8 mouse cellular contexts compared by ENCODE assay signal in the genomic region with DNA sequence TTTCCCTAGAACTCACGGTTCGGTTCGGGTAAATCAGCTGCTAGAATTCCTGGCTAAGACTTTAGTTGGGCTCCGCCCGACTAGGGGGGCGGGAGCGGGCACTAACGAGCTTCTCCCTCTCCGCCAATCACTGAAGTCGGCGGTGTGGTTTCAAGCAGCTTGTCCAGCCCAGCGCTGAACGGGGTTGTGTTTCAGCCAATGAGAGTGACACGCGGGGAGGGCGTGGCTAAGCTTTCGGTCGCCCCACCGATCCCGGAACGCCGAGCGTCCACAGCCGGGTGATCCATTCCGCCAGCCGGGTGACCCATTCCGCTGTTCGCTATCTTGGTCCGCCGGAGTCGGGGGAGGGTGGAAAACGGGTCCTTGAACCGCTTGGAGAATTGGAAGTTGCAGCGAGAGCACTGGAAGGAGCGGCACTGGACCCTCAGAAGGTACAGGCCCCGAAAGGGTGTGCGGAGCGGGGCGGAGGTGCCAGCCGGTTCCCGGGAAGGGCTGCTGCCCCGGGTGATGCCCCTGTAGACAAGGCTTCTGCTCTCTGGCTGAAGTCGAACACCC. TPM values are rescaled to one million over a fixed set of nuclear protein-coding genes. Genes with fewer than 3 reads are reported as not detected.
DNase-seq lines count a peak whose midpoint lies in the region; ATAC-seq lines count a peak whose summit lies in the region.

A gene (plus strand): TSS at position 273 of the 555 bp plus-strand sequence.

- H3K27ac ChIP-seq in heart, embryonic 14.5 days (replicated peaks in 1 of 2; ENCODE audit: control insufficient read depth in 1 of 2, insufficient read depth in 1 of 2, low read depth in 2 of 2, low read length in 2 of 2): peak within 1 kb of the TSS; percentile 44 to 72
- H3K27ac ChIP-seq in liver, embryonic 13.5 days: peak within 1 kb of the TSS; percentile 84
- peak within 1 kb of the TSS; percentile 66 for H3K27ac ChIP-seq in stomach, embryonic 16.5 days (ENCODE audit: low read length)

- peak; percentile 100 for ATAC-seq in CD4-positive, CD25-positive, alpha-beta regulatory T cell, adult 4 months
- peak; percentile 99 for ATAC-seq in heart, embryonic 14.5 days (ENCODE audit: insufficient number of reproducible peaks, insufficient read depth, low FRiP score, low read depth)
- peak; percentile 98 for ATAC-seq in liver, embryonic 13.5 days (ENCODE audit: low read depth)
- peak; percentile 99 for ATAC-seq in stomach, embryonic 16.5 days (ENCODE audit: insufficient read depth, low FRiP score)

- H3K4me3 ChIP-seq in heart, embryonic 14.5 days (ENCODE audit: control insufficient read depth in 1 of 2, insufficient read depth in 1 of 2, low read depth in 1 of 2, low read length in 2 of 2): peak within 1 kb of the TSS; percentile 81 to 83
- peak within 1 kb of the TSS; percentile 86 for H3K4me3 ChIP-seq in liver, embryonic 13.5 days (replicated peaks)
- peak within 1 kb of the TSS; percentile 95 for H3K4me3 ChIP-seq in stomach, embryonic 16.5 days (replicated peaks; ENCODE audit: low read length)

- peaks cover 4% of the 10 kb centered on the region; the same call in 1 of the 2 replicates for H3K36me3 ChIP-seq in heart, embryonic 14.5 days (ENCODE audit: control insufficient read depth, insufficient read depth, low read length)
- H3K36me3 ChIP-seq in liver, embryonic 13.5 days: no peaks in the 10 kb centered on the region
- H3K36me3 ChIP-seq in stomach, embryonic 16.5 days (ENCODE audit: control insufficient read depth, insufficient read depth, low read length): no peaks in the 10 kb centered on the region

- H3K4me1 ChIP-seq in heart, embryonic 14.5 days (ENCODE audit: control insufficient read depth in 2 of 2, insufficient read depth in 2 of 2, low read length in 2 of 2): no peaks in the 10 kb centered on the region
- H3K4me1 ChIP-seq in liver, embryonic 13.5 days (replicated peaks): peaks cover 36% of the 10 kb centered on the region
- H3K4me1 ChIP-seq in stomach, embryonic 16.5 days (ENCODE audit: control insufficient read depth, insufficient read depth, low read length): no peaks in the 10 kb centered on the region

- H3K9me3 ChIP-seq in heart, embryonic 14.5 days (ENCODE audit: control insufficient read depth, low read length): no peaks in the 10 kb centered on the region
- no peaks in the 10 kb centered on the region for H3K9me3 ChIP-seq in liver, embryonic 13.5 days (replicated peaks)
- H3K9me3 ChIP-seq in stomach, embryonic 16.5 days (replicated peaks; ENCODE audit: control insufficient read depth, low read length): no peaks in the 10 kb centered on the region

- under 1% methylated on average over 43 of the region's 43 CpGs for WGBS in heart, embryonic 14.5 days
- under 1% methylated on average over 43 of the region's 43 CpGs for WGBS in liver, embryonic 13.5 days (ENCODE audit: insufficient replicate concordance)
- under 1% methylated on average over 43 of the region's 43 CpGs for WGBS in stomach, embryonic 16.5 days

- H3K9ac ChIP-seq in heart, embryonic 14.5 days (ENCODE audit: low read length): peak within 1 kb of the TSS; percentile 86
- peak within 1 kb of the TSS; percentile 89 for H3K9ac ChIP-seq in liver, embryonic 13.5 days
- peak within 1 kb of the TSS; percentile 89 for H3K9ac ChIP-seq in stomach, embryonic 16.5 days (ENCODE audit: low read length)

- peak; percentile 98 for DNase-seq in c-Kit-negative CD71-positive TER-119-positive erythroid progenitor cells, embryonic 14.5 days (ENCODE audit: low read depth, low spot score)
- DNase-seq in fibroblast of lung, adult 2 months (ENCODE audit: low read depth): peak; percentile 99
- peak; percentile 98 for DNase-seq in kidney, postnatal 14 days
- peak; percentile 97 for DNase-seq in liver, embryonic 13.5 days
- peak; percentile 94 for DNase-seq in neural tube, embryonic 10.5 days (ENCODE audit: extremely low spot score, low spot score)

- no peaks in the 10 kb centered on the region for H3K27me3 ChIP-seq in heart, embryonic 14.5 days (ENCODE audit: control insufficient read depth, insufficient read depth, low read length)
- H3K27me3 ChIP-seq in liver, embryonic 13.5 days: no peaks in the 10 kb centered on the region
- no peaks in the 10 kb centered on the region for H3K27me3 ChIP-seq in stomach, embryonic 16.5 days (ENCODE audit: control insufficient read depth, insufficient read depth, low read length)

- peak within 1 kb of the TSS; percentile 82 for H3K4me2 ChIP-seq in heart, embryonic 14.5 days (ENCODE audit: low read length)
- peak within 1 kb of the TSS; percentile 85 for H3K4me2 ChIP-seq in liver, embryonic 13.5 days
- peak within 1 kb of the TSS; percentile 79 for H3K4me2 ChIP-seq in stomach, embryonic 16.5 days (ENCODE audit: low read depth, low read length)

RNA-seq across cellular contexts. Expression of the gene that starts here (rescaled TPM):
- polyA plus RNA-seq in CD4-positive, CD25-positive, alpha-beta regulatory T cell, adult 4 months (2017; shearing (Covaris generic)): 10 to 100 TPM; 58.1 to 92.7 TPM
- 10.0 and 10.9 TPM in 2 replicates for polyA plus RNA-seq in heart, embryonic 14.5 days (2014; fragmentation: Nextera tagmentation; extraction: Ambion mirVana)
- 5.7 and 6.3 TPM in 2 replicates for polyA plus RNA-seq in liver, embryonic 13.5 days (2015; fragmentation: Nextera tagmentation; extraction: Ambion mirVana)
- polyA plus RNA-seq in stomach, embryonic 16.5 days (2015; fragmentation: Nextera tagmentation; extraction: Ambion mirVana): 14.1 and 16.1 TPM in 2 replicates

Comparison
In these comparisons a context has a peak if more than half of its experiments do, and no peak if none do; other contexts are left out.
1. Peak in every context shown above with its lines: DNase-seq, ATAC-seq, H3K4me3 ChIP-seq and H3K27ac ChIP-seq.